Mouse (Mus musculus) thymus, adult 2 months (tissue): ENCODE results near the gene Cacng4.

Experiments used
- CTCF ChIP-seq: fragments of 200-500 bp; IDR thresholded peaks from 2 replicates; pipeline ENCODE4 v1.5.1; 2012; ENCODE audit warnings: mild to moderate bottlenecking, control low read depth, low read length, moderate library complexity, borderline replicate concordance; ENCODE audit not compliant: control insufficient read depth, poor library complexity, insufficient read depth; ENCODE audit errors: extremely low read depth
- POLR2A ChIP-seq: fragments of 200-500 bp; IDR thresholded peaks from 2 replicates; pipeline ENCODE4 v1.6.1; 2012; ENCODE audit warnings: mild to moderate bottlenecking, low read length, control low read depth, moderate library complexity; ENCODE audit not compliant: control insufficient read depth, poor library complexity, insufficient read depth; ENCODE audit errors: extremely low read depth

- no peak for TF ChIP-seq CTCF
- TF ChIP-seq POLR2A, result no peak
Measured at GRCm38 (mm10) chr11:107710379-107710778, 84.0 kb downstream of the Cacng4 start.
